Mouse (Mus musculus) layer of hippocampus, adult 18-20 months (tissue): ENCODE measurements around the gene Tbl1x. TPM values are rescaled to one million over a fixed set of nuclear protein-coding genes. Genes with fewer than 3 reads are reported as not detected.

Source experiments
- DNase-seq, 2 experiments: peaks; one replicate each; pipeline ENCODE4 v3.0.0; 2022; ENCODE audit warnings: low spot score in 2 of 2
- total RNA-seq, 2 experiments: library from RNA; stranded (reverse); gene quantifications; 2 replicates each; pipeline ENCODE4 v1.2.3; 2021

Tbl1x gene
- total RNA-seq, 2 experiments from 2014 or later, result 30.7 to 31.2 TPM

GRCm38 (mm10) chrX:77544003-77544402 is 33.2 kb downstream of the Tbl1x start:
- no peak for DNase-seq

GRCm38 (mm10) chrX:77544550-77544949 is 33.7 kb downstream of the Tbl1x start:
- DNase-seq, result no peak

DNA sequence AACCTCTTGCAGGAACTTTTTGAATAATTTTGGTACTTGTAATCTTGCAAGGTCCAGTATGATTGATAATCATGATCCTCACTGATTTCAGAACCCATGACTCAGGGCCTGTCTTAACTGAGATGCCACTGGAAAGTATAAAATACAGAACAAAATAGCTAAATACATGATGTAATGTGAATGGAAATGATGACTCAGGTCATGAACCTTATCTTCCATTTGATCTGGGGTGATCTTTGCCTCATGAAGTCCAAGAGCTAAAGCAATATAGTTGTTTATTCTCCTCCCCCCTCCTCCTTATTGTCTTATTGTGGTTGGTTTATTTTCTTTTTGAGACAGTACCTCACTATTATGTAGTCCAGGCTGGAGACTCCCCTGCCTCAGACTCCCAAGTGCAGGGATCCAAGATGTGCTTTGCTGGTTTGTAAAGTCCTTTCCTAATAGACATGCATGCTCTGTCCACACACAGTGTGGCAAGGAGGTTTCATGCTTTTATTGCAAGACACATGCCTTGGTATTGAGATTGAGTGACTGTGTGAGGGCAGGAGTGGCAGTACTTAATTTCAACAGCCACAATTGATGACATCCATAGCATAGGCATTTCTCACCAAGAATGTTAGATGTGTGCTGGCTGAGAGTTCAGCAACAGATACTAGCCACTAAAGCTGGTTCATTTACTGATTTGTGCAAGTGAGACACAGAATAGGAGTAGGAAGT is 34.7 kb downstream of the Tbl1x start:
- no peak for DNase-seq

GRCm38 (mm10) chrX:77546448-77546847 is 35.6 kb downstream of the Tbl1x start:
- DNase-seq, result no peak

DNA sequence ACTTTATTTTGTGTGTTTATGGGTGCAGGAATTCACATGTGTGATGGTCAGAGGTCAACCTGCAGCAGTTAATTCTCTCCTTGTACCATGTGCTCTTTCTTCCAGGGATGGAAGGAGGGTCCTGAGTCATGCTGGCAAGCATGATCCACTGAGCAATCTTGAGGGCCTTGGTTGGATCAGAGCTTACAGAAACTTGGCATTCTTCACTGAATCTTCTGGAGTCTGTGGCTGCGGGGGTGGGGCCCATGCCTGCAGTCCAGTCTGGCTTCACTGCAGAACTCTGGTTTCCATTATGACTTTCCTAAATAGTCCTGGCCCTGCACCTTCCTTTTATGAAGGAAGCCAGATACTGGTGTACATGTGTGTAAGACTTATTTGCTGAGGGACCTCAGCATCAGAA is 38.1 kb downstream of the Tbl1x start:
- no peak for DNase-seq

- DNase-seq, result no peak
Observed at GRCm38 (mm10) chrX:77550388-77550787, 39.6 kb downstream of the Tbl1x start.

DNA sequence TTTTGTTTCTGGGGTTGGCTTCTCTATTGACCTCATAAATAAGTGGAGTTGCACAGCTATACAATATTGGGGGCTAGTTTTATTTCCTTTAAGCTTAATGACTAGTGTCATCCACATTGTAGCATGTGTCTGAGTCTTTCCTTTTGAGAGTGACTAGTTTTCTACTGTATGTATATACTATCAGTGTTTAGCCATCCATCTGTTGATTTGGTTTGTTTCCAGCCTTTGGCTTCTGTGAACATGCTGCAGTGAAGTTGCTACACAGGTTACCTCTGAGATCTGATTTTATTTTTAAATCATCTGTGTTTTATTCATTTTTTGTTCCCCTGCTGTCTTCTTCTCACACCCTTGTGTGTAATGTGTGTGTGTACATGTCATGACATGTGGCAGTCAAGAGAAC is 40.5 kb downstream of the Tbl1x start:
- DNase-seq, result no peak

DNA sequence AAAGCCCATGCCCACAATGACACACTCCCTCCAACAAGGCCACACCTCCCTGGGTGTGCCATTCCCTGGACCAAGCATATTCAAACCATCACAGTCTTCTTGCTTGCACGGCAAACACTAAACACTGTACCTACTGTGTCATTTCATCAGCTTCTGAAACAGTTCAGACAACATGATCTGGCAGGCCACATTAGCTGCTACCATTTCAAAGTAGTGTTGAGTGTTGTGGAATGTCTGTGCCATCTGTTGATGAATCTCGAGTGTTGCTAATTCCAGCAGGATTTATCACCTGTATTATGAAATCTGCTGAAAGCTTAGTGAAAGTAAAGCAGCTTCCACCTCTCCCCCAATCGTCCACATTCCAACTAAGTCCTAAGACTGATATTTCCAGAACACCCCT is 41.3 kb downstream of the Tbl1x start:
- no peak for DNase-seq

DNA sequence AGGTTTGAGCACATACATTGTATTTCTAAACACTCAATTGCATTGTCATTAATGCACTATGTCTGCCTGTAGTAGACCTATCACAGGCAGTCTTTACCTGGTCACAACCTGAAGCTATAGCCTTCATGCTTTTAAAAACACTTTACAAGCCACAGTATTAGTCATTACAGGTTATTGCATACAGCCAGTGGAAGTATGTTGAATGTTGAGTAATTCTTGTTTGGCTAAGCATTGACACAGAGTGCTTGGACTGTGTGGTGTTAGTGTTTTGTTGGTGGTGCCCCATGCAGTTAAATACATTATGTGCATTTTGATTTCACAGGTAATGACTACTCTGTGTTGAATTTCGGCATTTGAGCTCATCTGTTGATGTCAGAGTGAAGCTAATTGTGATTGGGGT is 45.2 kb downstream of the Tbl1x start:
- DNase-seq, result no peak

GRCm38 (mm10) chrX:77559199-77559881 is 48.5 kb downstream of the Tbl1x start:
- no peak for DNase-seq

GRCm38 (mm10) chrX:77563616-77564015 is 52.8 kb downstream of the Tbl1x start:
- no peak for DNase-seq

DNA sequence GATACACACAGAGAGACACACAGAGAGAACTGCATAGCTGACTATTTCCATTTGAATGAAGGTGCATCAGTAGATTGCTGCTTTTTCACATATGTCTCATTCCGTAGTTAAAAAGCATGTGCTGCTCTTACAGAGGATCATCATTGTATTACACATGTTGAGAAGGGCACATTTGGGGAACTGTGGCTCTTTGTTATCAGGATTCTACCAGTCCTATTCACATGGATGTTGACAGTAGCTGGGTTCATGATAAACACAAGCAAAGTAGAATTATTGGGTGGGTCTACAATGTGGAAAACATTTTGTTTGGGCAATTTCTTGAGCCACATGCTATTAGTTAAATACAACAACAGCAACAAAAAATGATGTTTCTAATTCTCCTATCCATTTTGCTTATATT is 55.9 kb downstream of the Tbl1x start:
- no peak for DNase-seq

- DNase-seq, result no peak
Observed at GRCm38 (mm10) chrX:77568013-77568412, 57.2 kb downstream of the Tbl1x start.

DNA sequence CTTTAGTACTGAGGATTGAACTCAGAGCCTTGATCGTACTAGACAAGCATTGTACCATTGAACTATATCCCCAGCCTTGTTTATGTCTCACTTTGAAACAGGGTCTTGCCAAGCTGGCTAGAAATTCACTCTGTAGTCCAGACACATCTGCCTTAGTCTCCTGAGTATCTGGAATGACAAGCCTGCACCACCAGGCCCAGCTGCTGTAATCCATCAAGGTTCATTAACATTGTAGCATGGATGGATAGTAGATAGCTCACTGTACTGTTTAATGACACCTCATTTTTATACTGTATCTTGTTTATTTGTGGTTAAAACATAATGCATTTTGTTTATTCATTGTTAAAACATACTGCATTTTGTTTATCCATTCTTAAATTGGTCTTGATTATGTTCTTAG is 62.9 kb downstream of the Tbl1x start:
- no peak for DNase-seq

GRCm38 (mm10) chrX:77577108-77577507 is 66.3 kb downstream of the Tbl1x start:
- no peak for DNase-seq

- no peak for DNase-seq
Observed at GRCm38 (mm10) chrX:77578172-77578571, 67.4 kb downstream of the Tbl1x start.

DNA sequence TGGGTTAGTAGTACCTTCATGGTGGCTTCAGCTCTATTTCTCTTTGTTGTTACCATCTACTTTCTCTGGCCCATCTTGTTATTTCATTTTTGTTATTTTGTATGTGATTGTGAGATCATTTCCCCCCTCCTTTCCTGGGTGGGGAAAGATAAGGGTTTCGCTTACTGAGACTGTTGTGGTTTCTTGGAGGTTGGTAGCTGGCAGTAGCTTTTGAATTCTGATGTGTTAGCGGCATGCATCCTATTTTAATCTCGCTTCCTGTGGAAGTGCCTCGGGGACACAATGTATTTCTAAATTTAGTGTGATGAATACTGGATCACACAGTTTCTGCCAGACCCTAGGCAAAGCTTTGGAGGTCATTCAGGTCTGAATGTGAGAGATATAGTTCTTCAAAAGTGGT is 69.2 kb downstream of the Tbl1x start:
- DNase-seq, result no peak

DNA sequence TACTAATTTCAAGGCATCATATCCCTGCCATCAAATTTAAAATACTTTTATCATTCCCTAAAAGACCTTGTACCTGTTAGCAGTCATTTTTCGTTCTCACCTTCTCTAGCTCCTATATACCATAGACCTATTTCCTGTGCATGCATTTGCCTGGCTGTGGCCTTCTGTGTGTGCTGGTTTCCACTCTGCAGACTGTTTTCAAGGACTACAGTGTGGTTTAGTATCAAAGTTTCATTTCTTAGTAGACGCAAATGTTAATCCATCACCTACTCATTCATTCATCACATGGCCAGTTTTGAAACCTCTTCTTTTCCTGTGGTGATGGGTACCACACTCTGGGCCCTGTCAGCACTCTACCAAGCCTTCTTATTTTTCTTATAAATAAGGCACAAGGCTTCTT is 75.2 kb downstream of the Tbl1x start:
- DNase-seq, result no peak

GRCm38 (mm10) chrX:77594670-77595224 is 83.9 kb downstream of the Tbl1x start:
- DNase-seq, result no peak

- DNase-seq, result peak in 1 of 2 experiments; percentile 36
Observed at GRCm38 (mm10) chrX:77597674-77598073, 86.9 kb downstream of the Tbl1x start.

DNA sequence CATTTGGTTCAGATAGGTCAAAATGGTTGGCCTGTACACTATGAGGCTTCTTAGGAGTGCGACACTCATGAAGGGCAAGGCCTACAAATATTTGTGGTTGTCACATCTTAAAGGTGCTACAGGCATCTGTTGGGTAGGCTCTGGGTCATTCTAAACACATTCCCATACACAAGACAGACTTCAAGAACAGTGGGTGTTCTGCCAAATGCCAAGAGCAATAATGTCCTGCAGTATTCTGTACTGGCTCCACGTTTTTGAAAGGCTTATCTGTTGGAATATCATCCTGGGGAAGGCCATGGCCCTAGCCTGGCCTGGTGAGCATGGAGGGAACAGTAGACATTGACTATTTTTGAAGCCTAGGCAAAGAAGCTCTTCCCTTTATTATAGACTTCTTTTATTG is 87.9 kb downstream of the Tbl1x start:
- DNase-seq, result no peak

DNA sequence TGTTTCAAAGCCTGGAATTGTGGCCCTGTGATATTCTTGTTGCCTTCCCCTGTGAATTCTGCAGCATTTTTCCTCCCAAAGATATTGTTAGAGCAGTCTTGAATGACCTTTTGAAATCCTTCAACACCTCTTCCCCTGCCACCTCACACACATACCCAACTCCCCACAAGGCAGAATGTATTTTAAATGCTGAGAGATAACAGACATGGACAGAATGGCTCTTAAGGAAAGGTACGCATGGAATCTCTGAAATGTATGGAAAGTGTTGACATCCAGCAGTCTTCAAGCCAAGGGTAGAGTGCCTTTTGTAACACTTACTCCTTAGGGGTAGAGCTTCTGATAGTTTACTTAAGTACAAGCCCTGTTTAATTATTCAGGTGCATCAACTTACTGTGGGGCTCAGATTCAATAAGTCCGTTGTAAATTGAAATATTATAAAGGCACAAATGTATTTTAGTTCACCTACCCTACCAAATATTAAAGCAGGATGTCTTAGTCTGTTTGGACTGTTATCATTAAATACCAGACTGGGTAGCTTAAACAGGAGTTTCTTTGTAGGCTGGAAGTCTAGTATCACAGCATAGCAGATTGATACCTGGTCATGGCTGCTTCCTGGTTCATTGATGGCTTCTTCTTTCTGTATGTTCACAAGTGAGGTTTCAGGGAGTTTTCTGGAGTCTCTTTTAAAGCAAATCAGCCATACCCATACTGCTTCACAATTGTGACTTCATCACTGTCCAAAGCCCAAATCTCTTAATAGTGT is 92.9 kb downstream of the Tbl1x start:
- no peak for DNase-seq
